Mouse (Mus musculus): Measurements from ENCODE around the gene Ap3b1. TPM values are rescaled to one million over a fixed set of nuclear protein-coding genes. Genes with fewer than 3 reads are reported as not detected.

Gene Ap3b1
- polyA plus RNA-seq (2017; shearing (Covaris generic)) = 114 TPM

DNA sequence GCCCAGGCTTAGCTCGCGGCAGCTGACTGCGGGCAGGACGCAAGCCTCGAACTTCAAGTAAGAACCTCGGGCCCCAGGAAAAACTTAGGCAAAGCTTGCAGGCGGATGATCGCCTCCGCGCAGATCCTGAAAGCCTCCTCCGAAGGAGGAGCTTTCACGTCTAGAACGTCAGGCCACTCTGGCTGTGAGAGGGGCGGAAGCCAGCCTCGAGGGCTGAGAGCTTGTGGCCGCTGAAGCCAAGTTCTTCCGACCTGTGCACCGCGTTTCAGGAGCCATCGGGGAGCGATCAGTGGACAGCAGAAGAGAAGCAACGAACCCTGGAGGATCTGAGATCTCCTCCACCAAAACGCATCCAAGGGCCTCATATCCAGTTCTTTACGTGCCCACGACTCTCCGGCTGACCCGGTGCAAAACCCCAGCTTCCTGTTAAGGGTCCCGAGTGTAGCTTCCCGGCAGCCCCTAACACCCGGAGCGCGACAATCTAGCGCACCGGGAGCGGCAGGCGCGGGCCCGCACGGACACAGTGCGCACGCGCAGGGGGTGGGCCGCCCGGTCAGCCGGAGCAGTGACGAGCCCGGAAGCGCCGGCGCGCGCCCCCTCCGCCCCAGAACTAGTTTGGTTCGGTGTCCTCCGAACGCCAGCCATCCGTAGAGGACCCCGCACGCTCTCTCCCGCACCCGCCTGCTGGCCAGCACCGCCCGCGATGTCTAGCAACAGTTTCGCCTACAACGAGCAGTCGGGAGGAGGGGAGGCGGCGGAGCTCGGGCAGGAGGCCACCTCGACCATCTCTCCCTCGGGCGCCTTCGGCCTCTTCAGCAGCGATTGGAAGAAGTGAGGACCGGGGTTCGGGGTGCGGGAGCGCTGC lies at the start of gene Ap3b1:
Ap3b1 (plus strand) TSS at position 560 of the 865 bp plus-strand sequence.

Other genes with a start within 250 kb of the Ap3b1 start
- 8.7 TPM for gene Scamp1, start 73.1 kb upstream of the Ap3b1 start, polyA plus RNA-seq (2017; shearing (Covaris generic))

All from inflammation-experienced regulatory T-cells, adult 16 weeks (primary cell).